Mouse (Mus musculus) midbrain, embryonic 13.5 days (tissue): Measurements from ENCODE around the gene Tmc4. TPM values are rescaled to one million over a fixed set of nuclear protein-coding genes. Genes with fewer than 3 reads are reported as not detected.
A peak's percentile ranks its signal among the peaks of the same experiment; 100 is the strongest.
"Not testable (repeated sequence)": the region's sequence is repeated elsewhere in the genome, so short reads cannot be mapped to it uniquely, and the experiment has no call there.

Experiments
- ATAC-seq: fragments of 200-750 bp; cut with Nextera tagmentation; 2 replicates; pipeline ENCODE4 v1.8.0; 2017; ENCODE audit warnings: mild to moderate bottlenecking, moderate TSS enrichment, moderate library complexity
- H3K27ac ChIP-seq: fragments of 300-500 bp; sonication (generic); 2 replicates; pipeline ENCODE4 v1.5.1; 2015; ENCODE audit warnings: inconsistent platforms, mild to moderate bottlenecking, moderate library complexity
- H3K27me3 ChIP-seq: fragments of 300-500 bp; sonication (generic); 2 replicates; pipeline ENCODE4 v1.6.1; 2015; ENCODE audit warnings: mild to moderate bottlenecking, inconsistent platforms
- H3K36me3 ChIP-seq: fragments of 300-500 bp; sonication (generic); 2 replicates; pipeline ENCODE4 v1.6.1; 2015; ENCODE audit warnings: mild to moderate bottlenecking, inconsistent platforms
- H3K4me1 ChIP-seq: fragments of 300-500 bp; sonication (generic); replicated peaks from 2 replicates; pipeline ENCODE4 v1.6.1; 2015; ENCODE audit warnings: inconsistent platforms
- H3K4me2 ChIP-seq: fragments of 300-500 bp; sonication (generic); replicated peaks from 2 replicates; pipeline ENCODE4 v1.6.1; 2015; ENCODE audit warnings: moderate library complexity, mild to moderate bottlenecking, inconsistent platforms
- H3K4me3 ChIP-seq: fragments of 300-500 bp; sonication (generic); replicated peaks from 2 replicates; pipeline ENCODE4 v1.5.1; 2015; ENCODE audit warnings: mild to moderate bottlenecking, inconsistent platforms
- H3K9ac ChIP-seq: fragments of 300-500 bp; sonication (generic); replicated peaks from 2 replicates; pipeline ENCODE4 v1.6.1; 2015; ENCODE audit warnings: mild to moderate bottlenecking, inconsistent platforms
- H3K9me3 ChIP-seq: fragments of 300-500 bp; sonication (generic); 2 replicates; pipeline ENCODE4 v1.6.1; 2016; ENCODE audit warnings: mild to moderate bottlenecking, inconsistent platforms
- WGBS: fragments of 180-500 bp; shearing (Covaris S2); methylation state at CpG from one replicate; pipeline ENCODE4 v1.1.7; 2015; 5-methylcytosine and 5-hydroxymethylcytosine counted together
- polyA plus RNA-seq: library from polyadenylated mRNA; unstranded; fragments of >200 nt; fragmentation: Nextera tagmentation; extraction: Ambion mirVana; gene quantifications from 2 replicates; pipeline ENCODE4 v1.2.1, GENCODE M21; 2015

Gene Tmc4
- polyA plus RNA-seq: 4.0 and 4.3 TPM in 2 replicates

DNA sequence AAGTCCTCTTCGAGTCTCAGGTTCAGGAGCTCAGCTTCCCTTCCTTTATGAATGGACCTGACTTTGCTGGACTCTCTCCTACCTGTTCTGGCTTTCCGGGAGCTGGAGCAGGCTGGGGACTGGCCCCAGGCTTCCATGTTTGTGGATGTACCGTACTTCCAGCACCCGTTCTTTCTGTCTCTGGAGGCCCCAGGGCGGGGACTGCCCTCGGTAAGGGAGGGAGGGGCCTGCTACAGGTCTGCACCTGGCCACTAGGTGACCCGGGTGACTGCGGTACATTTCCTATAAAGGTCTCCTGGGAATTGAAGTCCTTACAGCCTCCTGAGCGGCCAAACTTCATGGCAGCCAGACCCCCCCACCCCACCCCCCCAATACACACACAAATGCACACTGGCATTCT is at the start of gene Tmc4:
Tmc4 (minus strand) TSS at position 212 of the 400 bp plus-strand sequence.
- WGBS: 58% methylated on average over 9 of the region's 9 CpGs

DNA sequence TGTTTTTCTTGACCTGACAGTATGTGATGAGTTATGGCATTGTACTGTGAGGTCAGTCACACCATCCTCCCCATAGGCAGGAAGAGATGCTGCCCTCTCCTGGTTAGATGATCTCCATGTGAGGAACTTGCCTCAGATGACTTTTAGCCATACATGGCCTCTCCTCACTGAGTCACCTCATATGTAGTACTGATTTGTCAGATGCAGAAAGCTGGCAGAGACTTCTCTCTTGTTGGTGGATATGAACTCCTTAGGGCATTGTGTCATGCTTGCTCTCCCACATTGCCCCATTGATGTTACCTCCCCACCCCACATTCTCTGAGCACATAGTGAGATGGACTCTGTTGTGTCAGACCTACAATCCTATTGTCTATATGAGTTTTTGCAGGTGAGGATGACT is 48.1 kb upstream of the Tmc4 start:
- not testable (repeated sequence) for H3K4me1 ChIP-seq, H3K9ac ChIP-seq, H3K4me2 ChIP-seq, ATAC-seq, H3K4me3 ChIP-seq, H3K9me3 ChIP-seq, H3K27ac ChIP-seq, H3K27me3 ChIP-seq, H3K36me3 ChIP-seq

More for the DNA sequence above, at the start of gene Tmc4:
- no peak within 1 kb of the TSS for H3K4me2 ChIP-seq
- no peaks in the 10 kb centered on the region for H3K27me3 ChIP-seq
- no peak within 1 kb of the TSS for H3K27ac ChIP-seq
- no peak for ATAC-seq
- no peaks in the 10 kb centered on the region for H3K4me1 ChIP-seq
- H3K36me3 ChIP-seq: peaks cover 12% of the 10 kb centered on the region
- H3K9ac ChIP-seq: no peak within 1 kb of the TSS; the same call in 1 of the 2 replicates
- H3K4me3 ChIP-seq: no peak within 1 kb of the TSS
- H3K9me3 ChIP-seq: no peaks in the 10 kb centered on the region

DNA sequence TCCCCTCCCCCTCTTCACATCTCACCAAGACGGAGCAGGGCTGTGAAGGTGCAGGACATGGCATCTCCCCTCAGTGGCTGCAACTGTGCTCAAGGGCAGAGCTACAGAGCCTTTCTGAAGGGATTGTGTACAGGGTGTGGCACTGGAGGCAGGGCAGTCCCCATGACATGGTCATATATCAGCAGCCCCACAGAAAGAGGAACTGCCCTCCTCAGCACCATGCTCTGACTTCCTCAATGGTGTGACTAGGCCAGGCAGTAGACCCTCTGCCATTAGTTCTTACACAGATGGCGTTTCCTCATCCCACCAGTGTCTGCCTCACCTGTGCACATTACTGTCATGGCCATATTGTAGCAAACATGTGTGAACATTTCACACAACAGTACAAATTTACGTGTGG is 42.9 kb upstream of the Tmc4 start, which contains the start of gene Pirb:
Pirb (minus strand) TSS at position 124 of the 400 bp plus-strand sequence.
- WGBS: 85% methylated on average over 1 of the region's 3 CpGs
- H3K27me3 ChIP-seq, H3K9me3 ChIP-seq, H3K36me3 ChIP-seq, H3K9ac ChIP-seq, H3K4me1 ChIP-seq, H3K4me3 ChIP-seq, ATAC-seq, H3K4me2 ChIP-seq, H3K27ac ChIP-seq: not testable (repeated sequence)

DNA sequence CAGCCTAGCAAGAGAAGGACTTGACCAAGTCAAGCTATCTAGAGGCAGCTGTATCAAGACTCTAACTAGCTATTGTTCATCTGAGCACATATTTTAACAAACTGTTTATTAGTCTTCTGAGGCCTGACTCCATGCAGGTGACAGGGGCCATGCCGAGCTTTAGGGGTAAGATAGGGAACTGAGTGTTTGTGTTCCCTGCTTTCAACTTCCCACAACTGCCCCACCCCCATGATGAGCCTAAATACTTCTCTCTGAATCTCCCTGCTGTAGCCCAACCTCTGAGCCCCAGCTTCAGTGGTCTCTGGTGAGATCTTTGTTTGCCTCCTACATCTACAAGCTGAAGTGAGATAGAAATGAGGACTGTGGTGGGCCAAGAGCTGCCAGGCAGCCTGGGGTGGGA is 37.9 kb upstream of the Tmc4 start:
- 72% methylated on average over 1 of the region's 1 CpGs for WGBS
- no peak overlapping the region for H3K4me3 ChIP-seq
- no peaks in the 10 kb centered on the region for H3K27me3 ChIP-seq
- H3K36me3 ChIP-seq: no peaks in the 10 kb centered on the region
- H3K4me1 ChIP-seq: no peaks in the 10 kb centered on the region
- H3K4me2 ChIP-seq: no peak overlapping the region
- H3K27ac ChIP-seq: no peak overlapping the region
- no peak for ATAC-seq
- H3K9ac ChIP-seq: no peak overlapping the region
- H3K9me3 ChIP-seq: no peaks in the 10 kb centered on the region

DNA sequence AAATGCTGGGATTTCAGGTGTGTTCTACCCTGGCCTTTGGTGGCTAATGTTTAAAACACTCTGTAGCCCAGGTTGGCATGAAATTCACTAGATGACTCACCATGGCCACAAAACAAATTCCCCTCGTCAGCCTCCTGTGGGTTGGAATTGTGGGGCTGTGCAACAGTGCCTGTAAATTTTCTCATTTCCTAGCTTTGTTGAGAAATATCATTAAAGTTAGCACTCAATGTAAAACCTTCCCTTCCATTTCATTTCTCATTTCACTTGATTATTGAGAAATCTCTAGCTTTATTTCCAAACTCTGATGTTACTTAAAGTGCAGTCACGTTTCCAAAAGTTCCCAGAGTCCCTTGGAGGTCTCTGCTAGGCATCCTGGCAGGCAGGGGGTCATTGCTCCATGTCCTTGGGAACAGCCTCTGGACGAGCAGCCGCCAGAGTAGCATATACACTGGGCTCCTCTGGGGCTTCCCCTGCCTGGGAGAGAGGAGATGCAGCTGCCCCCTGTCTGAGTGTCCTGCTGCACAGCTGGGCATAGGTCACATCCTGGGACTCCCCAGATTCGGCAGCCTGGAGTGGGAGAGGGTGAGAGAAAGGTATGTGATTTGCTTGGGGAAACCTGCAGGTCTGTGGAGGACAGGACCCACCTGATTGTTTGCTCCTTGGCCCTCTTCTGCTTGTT is 35.0 kb upstream of the Tmc4 start:
- Histone ChIP-seq H3K4me2 (no peak overlapping the region), H3K36me3 (peaks cover 10% of the 10 kb centered on the region), H3K9me3 (no peaks in the 10 kb centered on the region), H3K27me3 (no peaks in the 10 kb centered on the region), H3K27ac (no peak overlapping the region), H3K9ac (no peak overlapping the region; the same call in 1 of the 2 replicates), H3K4me3 (no peak overlapping the region), H3K4me1 (no peaks in the 10 kb centered on the region)
- ATAC-seq: no peak
- 37% methylated on average over 5 of the region's 5 CpGs for WGBS

DNA sequence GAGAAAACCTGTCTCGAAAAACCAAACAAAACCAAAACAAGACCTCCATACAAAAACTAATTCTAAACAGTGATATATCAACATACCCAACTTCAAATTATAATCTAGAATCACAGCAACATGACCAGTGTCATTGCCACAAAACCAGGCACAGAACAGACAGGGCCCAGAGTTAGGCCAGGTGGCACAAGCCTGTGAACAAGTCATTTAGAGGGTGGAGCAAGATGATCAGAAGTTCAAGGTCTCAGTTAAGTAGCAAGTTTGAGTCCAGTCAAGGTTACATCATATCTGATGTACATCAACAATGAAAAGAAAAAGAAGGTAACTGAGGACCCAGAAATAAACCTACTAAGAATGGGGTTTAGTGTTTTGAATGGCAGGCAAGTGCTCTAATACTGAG is 31.6 kb upstream of the Tmc4 start:
- Histone ChIP-seq H3K9me3 (no peaks in the 10 kb centered on the region), H3K4me2 (no peak overlapping the region), H3K9ac (no peak overlapping the region), H3K27me3 (no peaks in the 10 kb centered on the region), H3K4me3 (no peak overlapping the region), H3K27ac (no peak overlapping the region), H3K36me3 (peaks cover 26% of the 10 kb centered on the region), H3K4me1 (peaks cover 24% of the 10 kb centered on the region)
- no peak for ATAC-seq
- 83% methylated on average over 1 of the region's 1 CpGs for WGBS

DNA sequence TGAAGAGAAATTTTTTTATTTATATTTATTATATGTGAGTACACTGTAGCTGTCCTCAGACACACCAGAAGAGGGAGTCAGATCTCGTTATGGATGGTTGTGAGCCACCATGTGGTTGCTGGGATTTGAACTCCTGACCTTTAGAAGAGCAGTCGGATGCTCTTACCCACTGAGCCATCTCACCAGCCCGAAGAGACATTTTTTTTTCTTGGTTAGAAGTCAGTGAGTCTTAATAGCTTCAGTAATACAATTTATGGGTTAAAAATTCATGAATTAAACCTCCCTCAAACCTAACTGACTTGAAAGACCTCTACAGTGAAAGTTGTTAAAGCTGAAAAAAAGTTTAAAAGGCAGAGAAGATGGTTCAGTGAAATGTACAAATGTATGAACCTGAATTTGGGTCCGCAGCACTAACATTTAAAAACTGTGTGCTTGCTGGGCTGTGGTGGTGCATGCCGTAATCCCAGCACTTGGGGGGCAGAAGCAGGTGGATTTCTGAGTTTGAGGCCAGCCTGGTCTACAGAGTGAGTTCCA is 31.2 kb upstream of the Tmc4 start:
- H3K9me3 ChIP-seq, H3K4me3 ChIP-seq, H3K27ac ChIP-seq, H3K4me2 ChIP-seq, ATAC-seq, H3K27me3 ChIP-seq, H3K9ac ChIP-seq: not testable (repeated sequence)
- peaks cover 25% of the 10 kb centered on the region for H3K4me1 ChIP-seq
- peaks cover 26% of the 10 kb centered on the region for H3K36me3 ChIP-seq
- WGBS: 45% methylated on average over 5 of the region's 5 CpGs

DNA sequence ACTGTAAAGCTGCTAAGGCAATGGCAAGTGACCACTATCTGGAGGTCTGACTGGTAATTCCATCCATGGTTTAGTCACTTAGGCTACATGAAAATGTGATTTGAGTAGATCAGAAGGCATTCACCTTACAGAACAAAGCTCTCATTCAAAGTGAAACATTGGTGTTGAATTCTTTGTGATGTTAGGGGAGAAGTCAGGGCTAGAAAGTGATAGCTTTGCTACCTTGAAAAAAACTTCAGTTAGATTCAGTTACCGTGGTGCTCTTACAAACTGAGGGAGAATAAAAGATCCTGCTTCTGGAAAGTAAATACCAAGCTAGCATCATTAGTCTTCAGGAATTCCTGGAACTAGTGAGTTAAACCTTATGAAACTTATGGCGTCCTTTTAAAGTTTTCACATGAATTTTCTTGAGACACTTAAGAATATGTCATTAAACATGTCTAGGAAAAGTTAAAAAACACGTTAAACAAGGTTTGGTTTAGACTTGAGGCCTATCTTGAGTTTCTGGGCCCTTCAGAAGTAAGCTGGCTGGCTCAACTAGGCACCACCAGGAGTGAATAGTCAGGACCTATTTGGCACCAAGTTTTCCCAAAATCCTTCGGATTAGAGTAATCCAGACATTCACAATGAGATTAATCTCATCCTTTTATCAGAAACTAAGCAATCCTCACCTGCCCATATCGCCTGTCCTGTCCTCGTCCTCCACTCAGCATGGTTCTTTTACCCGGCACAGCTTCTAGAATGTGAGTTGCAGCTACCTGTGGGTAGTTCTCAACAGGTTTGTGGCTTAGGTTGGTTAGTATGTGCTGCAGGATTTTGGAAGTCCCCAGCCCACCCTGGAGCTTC is 30.4 kb upstream of the Tmc4 start:
- Histone ChIP-seq H3K27me3 (no peaks in the 10 kb centered on the region), H3K9ac (no peak overlapping the region), H3K36me3 (peaks cover 26% of the 10 kb centered on the region), H3K4me2 (no peak overlapping the region), H3K4me3 (no peak overlapping the region), H3K9me3 (no peaks in the 10 kb centered on the region), H3K27ac (no peak overlapping the region), H3K4me1 (peaks cover 30% of the 10 kb centered on the region)
- no peak for ATAC-seq
- WGBS: 24% methylated on average over 7 of the region's 7 CpGs

DNA sequence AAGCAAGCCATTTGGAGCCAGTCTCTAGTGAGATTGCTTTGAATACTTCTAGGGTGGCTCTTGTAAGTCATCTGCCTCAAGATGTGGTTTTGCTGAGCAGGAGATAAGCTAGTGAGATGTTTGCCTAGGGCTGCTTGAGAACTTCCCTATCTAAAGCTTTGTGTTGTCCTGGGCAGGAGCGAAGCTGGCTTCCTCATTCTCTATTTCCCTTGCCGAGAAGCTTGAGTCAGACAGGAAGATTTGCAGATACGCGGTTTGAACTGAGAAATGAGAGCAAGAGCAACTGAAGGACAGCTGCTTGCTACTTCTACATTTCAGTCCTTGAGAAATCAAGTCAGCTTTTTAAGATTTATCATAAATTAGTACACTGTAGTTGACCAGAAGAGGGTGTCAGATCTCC is 29.7 kb upstream of the Tmc4 start:
- WGBS: 66% methylated on average over 4 of the region's 4 CpGs
- H3K9me3 ChIP-seq: no peaks in the 10 kb centered on the region
- no peak overlapping the region for H3K4me3 ChIP-seq
- H3K4me1 ChIP-seq: peaks cover 30% of the 10 kb centered on the region
- peaks cover 26% of the 10 kb centered on the region for H3K36me3 ChIP-seq
- peak overlapping the region; percentile 39; the same call in 1 of the 2 replicates for H3K9ac ChIP-seq
- H3K27me3 ChIP-seq: no peaks in the 10 kb centered on the region
- no peak for ATAC-seq
- H3K4me2 ChIP-seq: peak overlapping the region; percentile 94; the same call in 1 of the 2 replicates
- peak overlapping the region; percentile 2; the same call in 1 of the 2 replicates for H3K27ac ChIP-seq

DNA sequence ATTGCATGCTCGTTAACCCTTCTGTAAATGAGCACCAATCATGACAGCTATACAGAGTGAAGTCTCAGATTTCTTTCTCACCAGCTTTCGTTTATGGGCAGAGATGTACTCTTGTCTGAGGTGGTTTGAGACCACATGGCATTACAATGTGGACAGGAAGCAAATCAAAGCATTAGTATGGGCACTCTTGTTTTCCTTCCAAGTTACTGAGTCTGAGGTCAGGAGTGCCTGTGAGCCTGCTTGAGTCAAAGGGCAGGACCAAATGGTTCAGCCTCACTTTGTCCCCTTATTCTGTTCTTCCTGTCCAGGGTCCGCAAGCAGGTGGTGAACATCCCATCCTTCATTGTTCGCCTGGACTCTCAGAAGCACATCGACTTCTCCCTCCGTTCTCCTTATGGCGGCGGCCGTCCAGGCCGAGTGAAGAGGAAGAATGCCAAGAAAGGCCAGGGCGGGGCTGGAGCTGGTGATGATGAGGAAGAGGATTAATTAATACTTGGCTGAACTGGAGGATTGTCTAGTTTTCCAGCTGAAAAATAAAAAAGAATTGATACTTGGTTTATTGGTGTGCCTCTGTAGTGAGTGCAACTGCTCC is 29.1 kb upstream of the Tmc4 start:
- ATAC-seq: no peak
- H3K4me1 ChIP-seq: peaks cover 30% of the 10 kb centered on the region
- H3K9ac ChIP-seq: peak overlapping the region; percentile 87
- 0 out of 2 replicates have a peak overlapping the region, but pooled peaks have one; percentile 2 for H3K27ac ChIP-seq
- peak overlapping the region; percentile 94 for H3K4me2 ChIP-seq
- H3K27me3 ChIP-seq: no peaks in the 10 kb centered on the region
- H3K36me3 ChIP-seq: peaks cover 29% of the 10 kb centered on the region
- whole genome bisulfite sequencing: 52% methylated on average over 11 of the region's 11 CpGs
- H3K9me3 ChIP-seq: no peaks in the 10 kb centered on the region
- peak overlapping the region; percentile 93 for H3K4me3 ChIP-seq

DNA sequence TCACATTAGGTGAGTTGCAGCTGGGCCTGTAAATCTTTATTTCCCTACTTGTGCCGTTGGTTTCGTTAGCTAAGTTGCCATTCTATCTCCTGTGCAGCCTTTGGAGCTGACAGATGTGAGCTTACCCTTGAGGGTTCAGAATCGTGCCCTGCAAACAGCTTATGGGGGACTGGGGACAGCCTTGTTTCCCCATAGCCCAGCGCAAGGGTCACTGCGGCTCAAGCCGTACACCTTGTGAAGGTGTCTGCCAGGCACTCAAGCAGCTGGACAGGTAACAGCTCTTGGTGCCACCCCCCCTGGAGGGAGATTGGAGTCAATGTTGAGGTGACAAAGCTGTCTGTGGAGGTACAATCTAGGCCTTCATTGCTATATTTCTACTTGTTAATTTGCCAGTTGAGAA is 28.6 kb upstream of the Tmc4 start:
- H3K27me3 ChIP-seq: no peaks in the 10 kb centered on the region
- ATAC-seq: no peak
- H3K27ac ChIP-seq: no peak overlapping the region
- H3K4me3 ChIP-seq: peak overlapping the region; percentile 93
- H3K4me1 ChIP-seq: peaks cover 30% of the 10 kb centered on the region
- no peaks in the 10 kb centered on the region for H3K9me3 ChIP-seq
- WGBS: 31% methylated on average over 6 of the region's 6 CpGs
- peaks cover 34% of the 10 kb centered on the region for H3K36me3 ChIP-seq
- peak overlapping the region; percentile 94 for H3K4me2 ChIP-seq
- peak overlapping the region; percentile 87 for H3K9ac ChIP-seq

DNA sequence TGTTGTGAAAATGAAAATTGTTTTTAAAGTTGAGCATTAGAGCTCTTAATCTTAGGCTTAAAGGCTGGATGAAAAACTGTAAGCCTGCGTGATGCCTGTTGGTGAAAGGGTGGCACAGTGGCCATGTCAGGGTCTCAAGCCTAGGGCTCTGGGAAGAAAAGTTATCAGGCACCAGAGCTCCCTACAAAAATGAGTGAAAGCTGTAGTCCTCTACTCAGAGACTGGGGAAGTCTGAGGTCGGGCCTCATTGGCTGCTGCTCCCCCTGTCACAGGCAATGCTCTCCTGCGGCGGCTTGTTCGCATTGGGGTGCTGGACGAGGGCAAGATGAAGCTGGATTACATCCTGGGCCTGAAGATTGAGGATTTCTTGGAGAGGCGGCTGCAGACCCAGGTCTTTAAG is 28.1 kb upstream of the Tmc4 start:
- not testable (repeated sequence) for H3K9me3 ChIP-seq, H3K27ac ChIP-seq, H3K27me3 ChIP-seq, ATAC-seq
- peak overlapping the region; percentile 93 for H3K4me3 ChIP-seq
- WGBS: 4% methylated on average over 7 of the region's 7 CpGs
- H3K9ac ChIP-seq: peak overlapping the region; percentile 87
- peaks cover 30% of the 10 kb centered on the region for H3K4me1 ChIP-seq
- H3K4me2 ChIP-seq: peak overlapping the region; percentile 94
- H3K36me3 ChIP-seq: peaks cover 38% of the 10 kb centered on the region
